In the genomic region with DNA sequence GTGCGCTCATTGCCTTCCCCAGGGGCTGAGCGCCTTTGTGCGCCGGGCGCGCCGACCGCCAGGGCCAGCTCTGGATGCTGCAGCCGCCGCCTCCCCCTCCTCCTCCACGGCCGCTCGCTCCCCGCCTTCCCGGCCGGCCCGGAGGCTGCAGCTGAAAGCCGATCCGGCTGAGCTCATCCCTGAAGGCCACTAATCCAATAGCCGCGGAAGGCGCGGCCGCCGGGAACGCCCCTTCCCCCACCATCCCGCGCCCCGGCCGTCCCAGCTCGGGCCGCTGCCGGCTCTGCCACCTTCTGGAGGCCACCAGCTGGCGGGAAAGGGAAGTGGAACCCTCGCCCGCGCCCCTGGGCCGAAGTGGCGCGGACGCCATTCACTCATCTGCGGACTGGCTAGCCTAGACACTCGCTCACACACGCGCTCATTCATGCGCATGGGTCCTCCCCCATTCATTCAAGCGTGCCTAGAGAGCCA, we compare ENCODE assay signal across 8 mouse cellular contexts. TPM values are rescaled to one million over a fixed set of nuclear protein-coding genes. Genes with fewer than 3 reads are reported as not detected.
DNase-seq lines count a peak whose midpoint lies in the region; ATAC-seq lines count a peak whose summit lies in the region.

Gene Spsb4 (minus strand): TSS at position 167 of the 471 bp plus-strand sequence.

- H3K4me3 ChIP-seq in embryonic facial prominence, embryonic 14.5 days (ENCODE audit: low read depth, low read length), result peak within 1 kb of the TSS; percentile 72
- H3K4me3 ChIP-seq in heart, embryonic 11.5 days (ENCODE audit: low read depth, low read length), result peak within 1 kb of the TSS; percentile 71
- peak within 1 kb of the TSS; percentile 76 for H3K4me3 ChIP-seq in kidney, embryonic 14.5 days (ENCODE audit: low read length)
- peak within 1 kb of the TSS; percentile 59 for H3K4me3 ChIP-seq in liver, embryonic 11.5 days (ENCODE audit: low read depth, low read length)
- peak within 1 kb of the TSS; percentile 69 for H3K4me3 ChIP-seq in stomach, embryonic 14.5 days (ENCODE audit: low read depth, low read length)

- H3K4me1 ChIP-seq in embryonic facial prominence, embryonic 14.5 days (ENCODE audit: control insufficient read depth, insufficient read depth, low read length), result peaks cover 14% of the 10 kb centered on the region
- peaks cover 10% of the 10 kb centered on the region for H3K4me1 ChIP-seq in heart, embryonic 11.5 days (ENCODE audit: control insufficient read depth, insufficient read depth, low read length)
- peaks cover 31% of the 10 kb centered on the region for H3K4me1 ChIP-seq in kidney, embryonic 14.5 days (ENCODE audit: control insufficient read depth, insufficient read depth, low read length)
- H3K4me1 ChIP-seq in liver, embryonic 11.5 days (replicated peaks; ENCODE audit: control insufficient read depth, insufficient read depth, low read length), result no peaks in the 10 kb centered on the region; the same call in none of the 2 replicates
- H3K4me1 ChIP-seq in stomach, embryonic 14.5 days (ENCODE audit: control insufficient read depth, insufficient read depth, low read length), result peaks cover 11% of the 10 kb centered on the region; the same call in 1 of the 2 replicates

- peak; percentile 95 for ATAC-seq in embryonic facial prominence, embryonic 14.5 days (ENCODE audit: low read depth)
- peak; percentile 85 for ATAC-seq in heart, embryonic 11.5 days (replicated peaks; ENCODE audit: insufficient number of reproducible peaks, low FRiP score, low TSS enrichment)
- peak; percentile 90 for ATAC-seq in kidney, embryonic 14.5 days (ENCODE audit: low FRiP score, low TSS enrichment)
- ATAC-seq in liver, embryonic 11.5 days (replicated peaks; ENCODE audit: low FRiP score), result peak; percentile 77
- ATAC-seq in stomach, embryonic 14.5 days (ENCODE audit: insufficient number of reproducible peaks, insufficient read depth, low FRiP score, low read depth), result peak; percentile 92

- H3K9me3 ChIP-seq in embryonic facial prominence, embryonic 14.5 days (ENCODE audit: control insufficient read depth, low read length), result no peaks in the 10 kb centered on the region
- H3K9me3 ChIP-seq in heart, embryonic 11.5 days (replicated peaks; ENCODE audit: control insufficient read depth, low read length), result no peaks in the 10 kb centered on the region
- no peaks in the 10 kb centered on the region for H3K9me3 ChIP-seq in kidney, embryonic 14.5 days (ENCODE audit: control insufficient read depth, low read length)
- H3K9me3 ChIP-seq in liver, embryonic 11.5 days (ENCODE audit: control insufficient read depth, low read length), result no peaks in the 10 kb centered on the region
- no peaks in the 10 kb centered on the region for H3K9me3 ChIP-seq in stomach, embryonic 14.5 days (ENCODE audit: control insufficient read depth, low read depth, low read length)

- H3K36me3 ChIP-seq in embryonic facial prominence, embryonic 14.5 days (ENCODE audit: control insufficient read depth, insufficient read depth, low read length), result no peaks in the 10 kb centered on the region
- H3K36me3 ChIP-seq in heart, embryonic 11.5 days (ENCODE audit: control insufficient read depth, insufficient read depth, low read length), result no peaks in the 10 kb centered on the region
- no peaks in the 10 kb centered on the region for H3K36me3 ChIP-seq in kidney, embryonic 14.5 days (ENCODE audit: control insufficient read depth, insufficient read depth, low read length)
- no peaks in the 10 kb centered on the region for H3K36me3 ChIP-seq in liver, embryonic 11.5 days (ENCODE audit: control insufficient read depth, insufficient read depth, low read length)
- H3K36me3 ChIP-seq in stomach, embryonic 14.5 days (ENCODE audit: control insufficient read depth, insufficient read depth, low read length), result no peaks in the 10 kb centered on the region

- WGBS in embryonic facial prominence, embryonic 14.5 days, result 0% methylated on average over 10 of the region's 47 CpGs
- 2% methylated on average over 39 of the region's 47 CpGs for WGBS in heart, embryonic 11.5 days (ENCODE audit: insufficient replicate concordance)
- WGBS in kidney, embryonic 14.5 days, result under 1% methylated on average over 46 of the region's 47 CpGs
- WGBS in liver, embryonic 11.5 days, result under 1% methylated on average over 47 of the region's 47 CpGs
- WGBS in stomach, embryonic 14.5 days, result under 1% methylated on average over 47 of the region's 47 CpGs

- peak within 1 kb of the TSS; percentile 81 for H3K27ac ChIP-seq in embryonic facial prominence, embryonic 14.5 days (replicated peaks; ENCODE audit: low read depth, low read length)
- peak within 1 kb of the TSS; percentile 93 for H3K27ac ChIP-seq in heart, embryonic 11.5 days (ENCODE audit: low read depth, low read length)
- H3K27ac ChIP-seq in kidney, embryonic 14.5 days (ENCODE audit: low read depth, low read length), result peak within 1 kb of the TSS; percentile 96
- no peak within 1 kb of the TSS; the same call in 1 of the 2 replicates for H3K27ac ChIP-seq in liver, embryonic 11.5 days (ENCODE audit: low read depth, low read length)
- H3K27ac ChIP-seq in stomach, embryonic 14.5 days (ENCODE audit: low read length), result peak within 1 kb of the TSS; percentile 92

- peak within 1 kb of the TSS; percentile 99 for H3K4me2 ChIP-seq in embryonic facial prominence, embryonic 14.5 days (ENCODE audit: low read depth, low read length)
- H3K4me2 ChIP-seq in heart, embryonic 11.5 days, result peak within 1 kb of the TSS; percentile 77
- H3K4me2 ChIP-seq in kidney, embryonic 14.5 days (replicated peaks; ENCODE audit: low read depth, low read length), result peak within 1 kb of the TSS; percentile 95
- peak within 1 kb of the TSS; percentile 76 for H3K4me2 ChIP-seq in liver, embryonic 11.5 days
- H3K4me2 ChIP-seq in stomach, embryonic 14.5 days (replicated peaks; ENCODE audit: low read depth, low read length), result peak within 1 kb of the TSS; percentile 93

- peak; percentile 57 for DNase-seq in layer of hippocampus, adult 11-12 months (ENCODE audit: low spot score)
- no peak for DNase-seq in layer of hippocampus, adult 9-10 months (ENCODE audit: low spot score)
- DNase-seq in embryonic facial prominence, embryonic 14.5 days (ENCODE audit: low spot score), result peak; percentile 94
- peak; percentile 80 for DNase-seq in liver, embryonic 11.5 days (ENCODE audit: low spot score)
- peak; percentile 35 for DNase-seq in monocyte, adult 2 months (ENCODE audit: low read depth in 1 of 2, low spot score in 2 of 2)

- peak within 1 kb of the TSS; percentile 77 for H3K9ac ChIP-seq in embryonic facial prominence, embryonic 14.5 days (ENCODE audit: low read depth, low read length)
- peak within 1 kb of the TSS; percentile 83 for H3K9ac ChIP-seq in heart, embryonic 11.5 days (ENCODE audit: low read depth, low read length)
- peak within 1 kb of the TSS; percentile 86 for H3K9ac ChIP-seq in kidney, embryonic 14.5 days (ENCODE audit: low read depth, low read length)
- peak within 1 kb of the TSS; percentile 55; the same call in 1 of the 2 replicates for H3K9ac ChIP-seq in liver, embryonic 11.5 days (ENCODE audit: low read depth, low read length)
- H3K9ac ChIP-seq in stomach, embryonic 14.5 days (replicated peaks; ENCODE audit: low read depth, low read length), result peak within 1 kb of the TSS; percentile 85

- H3K27me3 ChIP-seq in embryonic facial prominence, embryonic 14.5 days (replicated peaks; ENCODE audit: control insufficient read depth, insufficient read depth, low read length), result peaks cover 15% of the 10 kb centered on the region
- H3K27me3 ChIP-seq in heart, embryonic 11.5 days (ENCODE audit: control insufficient read depth, insufficient read depth, low read length), result peaks cover 4% of the 10 kb centered on the region; the same call in 1 of the 2 replicates
- no peaks in the 10 kb centered on the region; the same call in 1 of the 2 replicates for H3K27me3 ChIP-seq in kidney, embryonic 14.5 days (ENCODE audit: control insufficient read depth, insufficient read depth, low read length)
- H3K27me3 ChIP-seq in liver, embryonic 11.5 days (replicated peaks; ENCODE audit: control insufficient read depth, insufficient read depth, low read length), result peaks cover 50% of the 10 kb centered on the region
- no peaks in the 10 kb centered on the region for H3K27me3 ChIP-seq in stomach, embryonic 14.5 days (ENCODE audit: control insufficient read depth, insufficient read depth, low read length)

RNA-seq across cellular contexts. Expression of gene Spsb4, which starts in this region (rescaled TPM):
- polyA plus RNA-seq in embryonic facial prominence, embryonic 14.5 days (2014; fragmentation: Nextera tagmentation; extraction: Ambion mirVana), result 12.6 and 15.0 TPM in 2 replicates
- 42.0 and 48.3 TPM in 2 replicates for polyA plus RNA-seq in heart, embryonic 11.5 days (2014; fragmentation: Nextera tagmentation; extraction: Ambion mirVana)
- polyA plus RNA-seq in kidney, embryonic 14.5 days (2014; fragmentation: Nextera tagmentation; extraction: Ambion mirVana), result 42.0 and 55.6 TPM in 2 replicates
- 6.8 and 8.1 TPM in 2 replicates for polyA plus RNA-seq in liver, embryonic 11.5 days (2014; fragmentation: Nextera tagmentation; extraction: Ambion mirVana)
- 19.9 and 23.4 TPM in 2 replicates for polyA plus RNA-seq in stomach, embryonic 14.5 days (2014; fragmentation: Nextera tagmentation; extraction: Ambion mirVana)
